Mouse (Mus musculus): ENCODE measurements at regions not wholly inside any gene's neighbourhood (a gene's known extent, or its start where the extent isn't known, plus 50 kb on each side); places are given as distances from the start of the nearest gene placed in this dataset.

- TF ChIP-seq POLR2A (IDR thresholded peaks at IDR 0.05; ENCODE audit: low read depth, low read length) (no peak), CTCF (conservative IDR thresholded peaks at IDR 0.05; ENCODE audit: insufficient read depth, insufficient read length, low read depth, low read length) (no peak)
Measured at GRCm38 (mm10) chr2:173454741-173455140, 67.6 kb upstream of the 1700021F07Rik start.
